Mouse (Mus musculus) G1E (cell line): ENCODE results near the gene Mpl.

Experiments
- CTCF ChIP-seq: IDR thresholded peaks from 2 replicates; pipeline ENCODE4 v1.5.1; 2012; ENCODE audit warnings: low read depth, low read length, inconsistent platforms, mixed read lengths
- GATA1 ChIP-seq: IDR thresholded peaks from 2 replicates; pipeline ENCODE4 v1.6.1; 2012; ENCODE audit warnings: borderline replicate concordance, low read length, inconsistent platforms, mixed read lengths
- GATA2 ChIP-seq: IDR thresholded peaks from 2 replicates; pipeline ENCODE4 v1.6.1; 2012; ENCODE audit warnings: low read depth, low read length, inconsistent platforms, borderline replicate concordance
- POLR2AphosphoS5 ChIP-seq: IDR thresholded peaks from 2 replicates; pipeline ENCODE4 v1.6.1; 2012; ENCODE audit warnings: low read depth, low read length, inconsistent platforms; ENCODE audit not compliant: insufficient replicate concordance

DNA sequence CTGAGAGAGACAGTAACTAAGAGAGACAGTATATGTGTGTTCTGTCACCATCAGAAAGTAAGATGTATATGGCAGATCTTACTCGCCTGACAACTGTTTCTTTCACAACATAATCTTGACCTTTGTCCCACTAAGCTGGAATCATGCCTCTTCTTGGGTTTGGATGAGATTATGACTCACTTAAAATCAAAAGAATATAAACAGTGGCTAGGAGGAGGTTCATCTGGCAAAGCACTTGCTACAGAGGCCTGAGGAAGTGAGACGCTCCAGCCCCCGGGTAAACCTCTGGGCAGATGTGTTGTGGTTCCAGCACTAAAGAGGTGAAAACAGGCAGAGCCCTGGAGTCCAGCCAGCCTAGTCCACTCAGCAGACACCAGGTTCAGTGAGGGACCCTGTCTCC is 48.2 kb upstream of the Mpl start:
- TF ChIP-seq CTCF (no peak), GATA2 (no peak), GATA1 (no peak), POLR2AphosphoS5 (no peak)
